Comparison of ENCODE assay signal across 20 mouse cellular contexts in the genomic region with DNA sequence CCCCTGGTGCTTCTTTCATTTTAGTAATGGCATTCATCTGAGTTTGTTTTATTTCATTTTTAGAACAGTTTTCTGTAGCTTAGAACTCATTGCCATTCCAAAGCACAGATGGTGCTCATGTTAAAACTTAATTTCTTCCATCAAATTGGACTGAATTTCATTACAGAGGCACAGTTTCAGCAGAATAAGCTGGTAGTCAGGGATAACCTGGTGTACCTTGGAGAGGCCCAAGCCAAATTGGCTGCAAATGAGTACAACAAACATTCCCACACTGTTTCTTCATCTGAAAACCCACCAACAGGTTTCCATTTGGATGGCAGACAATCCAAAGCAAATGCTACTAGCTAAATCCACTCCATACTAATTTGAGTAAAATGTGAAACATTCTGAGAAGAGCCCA.
DNase-seq lines count a peak whose midpoint lies in the region; ATAC-seq lines count a peak whose summit lies in the region.
"Had no signal": no experiment of that assay in that cellular context is flagged by ENCODE, and none has a peak within 500 bp of the region (broad histone marks: within the 10 kb centered on the region; RNA-seq: fewer than 3 reads in every experiment).

No protein-coding gene starts in this region.

- H3K36me3 ChIP-seq in hindbrain, embryonic 13.5 days, result no peaks in the 10 kb centered on the region
- H3K36me3 ChIP-seq: heart, embryonic 15.5 days; hindbrain, embryonic 10.5 days; liver, embryonic 15.5 days; neural tube, embryonic 15.5 days had no signal

- no peaks in the 10 kb centered on the region for H3K27me3 ChIP-seq in hindbrain, embryonic 13.5 days
- H3K27me3 ChIP-seq: heart, embryonic 15.5 days; liver, embryonic 15.5 days; neural tube, embryonic 15.5 days had no signal

- H3K27ac ChIP-seq in hindbrain, embryonic 13.5 days, result no peak overlapping the region
- H3K27ac ChIP-seq: heart, embryonic 15.5 days; hindbrain, embryonic 10.5 days; liver, embryonic 15.5 days; neural tube, embryonic 15.5 days; stomach, postnatal 0 days had no signal

- no peak for ATAC-seq in hindbrain, embryonic 13.5 days (ENCODE audit: low FRiP score)
- ATAC-seq: lung, postnatal 0 days had no signal

- no peak overlapping the region for H3K9ac ChIP-seq in hindbrain, embryonic 13.5 days
- H3K9ac ChIP-seq: heart, embryonic 15.5 days; liver, embryonic 15.5 days; neural tube, embryonic 15.5 days had no signal

- no peak overlapping the region for H3K4me3 ChIP-seq in hindbrain, embryonic 13.5 days
- H3K4me3 ChIP-seq: heart, embryonic 15.5 days; hindbrain, embryonic 10.5 days; liver, embryonic 15.5 days; myocyte; neural tube, embryonic 15.5 days had no signal

- no peak overlapping the region for H3K4me2 ChIP-seq in hindbrain, embryonic 13.5 days
- H3K4me2 ChIP-seq: heart, embryonic 15.5 days; liver, embryonic 15.5 days; neural tube, embryonic 15.5 days had no signal

- DNase-seq in layer of hippocampus, adult 11-12 months (ENCODE audit: low spot score), result peak; percentile 19
- no peak for DNase-seq in layer of hippocampus, postnatal 25 days (ENCODE audit: extremely low spot score in 1 of 2, low spot score in 1 of 2)
- DNase-seq in frontal cortex, adult 2 months (ENCODE audit: extremely low spot score in 1 of 2, low spot score in 1 of 2), result peak; percentile 34 to 47
- DNase-seq in layer of hippocampus, postnatal 10 days (ENCODE audit: low spot score in 2 of 2), result peak; percentile 4 to 25
- DNase-seq in right cerebral cortex, postnatal 25 days, result peak; percentile 11
- DNase-seq in urinary bladder, adult 18-20 months (ENCODE audit: low spot score in 2 of 2), result no peak
- no peak for DNase-seq in adrenal gland, postnatal 4 days (ENCODE audit: low spot score in 2 of 2)
- DNase-seq: cerebellum, adult 11 months; cerebellum, postnatal 25 days; heart, adult 18-20 months; midbrain, embryonic 14.5 days; thymus, postnatal 14 days had no signal

- H3K9me3 ChIP-seq in hindbrain, embryonic 13.5 days, result no peaks in the 10 kb centered on the region
- H3K9me3 ChIP-seq: heart, embryonic 15.5 days; hindbrain, embryonic 10.5 days; liver, embryonic 15.5 days; neural tube, embryonic 15.5 days had no signal

- no peaks in the 10 kb centered on the region for H3K4me1 ChIP-seq in hindbrain, embryonic 13.5 days (replicated peaks)
- H3K4me1 ChIP-seq: heart, embryonic 15.5 days; hindbrain, embryonic 10.5 days; liver, embryonic 15.5 days; neural tube, embryonic 15.5 days had no signal

Comparison
In these comparisons a context has a peak if more than half of its experiments do, and no peak if none do; other contexts are left out.
1. DNase-seq: peak in layer of hippocampus, adult 11-12 months (single experiment), frontal cortex, adult 2 months (2 of 2), layer of hippocampus, postnatal 10 days (2 of 2) and right cerebral cortex, postnatal 25 days (single experiment); none in layer of hippocampus, postnatal 25 days (0 of 2), urinary bladder, adult 18-20 months (0 of 2) and adrenal gland, postnatal 4 days (0 of 2).